Mouse (Mus musculus) cerebral cortex, adult 2 months (tissue): ENCODE measurements around the gene Prlh.

ENCODE experiments used
- WGBS: fragments of 180-500 bp; shearing (Covaris S2); methylation state at CpG from one replicate; pipeline ENCODE4 v1.1.7; 2018; 5-methylcytosine and 5-hydroxymethylcytosine counted together

Gene Prlh

GRCm38 (mm10) chr1:90952808-90953207 is at the start of gene Prlh:
Gene Prlh, plus strand, starts transcription at chr1:90953108.
- WGBS = 92% methylated on average over 8 of the region's 8 CpGs

- WGBS = 65% methylated on average over 3 of the region's 3 CpGs
Measured at GRCm38 (mm10) chr1:90903211-90903945, 49.5 kb upstream of the Prlh start.

GRCm38 (mm10) chr1:90903971-90904458 is 48.9 kb upstream of the Prlh start:
- WGBS = 27% methylated on average over 8 of the region's 8 CpGs

GRCm38 (mm10) chr1:90904729-90905404 is 48.0 kb upstream of the Prlh start:
- WGBS = 88% methylated on average over 7 of the region's 7 CpGs

GRCm38 (mm10) chr1:90906357-90906756 is 46.6 kb upstream of the Prlh start:
- WGBS = 25% methylated on average over 2 of the region's 2 CpGs

GRCm38 (mm10) chr1:90909631-90910152 is 43.2 kb upstream of the Prlh start:
- 25% methylated on average over 17 of the region's 17 CpGs for WGBS

GRCm38 (mm10) chr1:90913231-90913630 is 39.7 kb upstream of the Prlh start:
- 84% methylated on average over 6 of the region's 6 CpGs for WGBS

- WGBS = 20% methylated on average over 18 of the region's 18 CpGs
Measured at GRCm38 (mm10) chr1:90914948-90915569, 37.8 kb upstream of the Prlh start, which contains the start of gene Mlph. Gene Mlph, plus strand, starts transcription at chr1:90915085.

- WGBS = 81% methylated on average over 6 of the region's 6 CpGs
Measured at GRCm38 (mm10) chr1:90917509-90917908, 35.4 kb upstream of the Prlh start.

- 94% methylated on average over 9 of the region's 9 CpGs for WGBS
Measured at GRCm38 (mm10) chr1:90921687-90922086, 31.2 kb upstream of the Prlh start.

GRCm38 (mm10) chr1:90926030-90926429 is 26.9 kb upstream of the Prlh start:
- WGBS = 20% methylated on average over 4 of the region's 4 CpGs

GRCm38 (mm10) chr1:90927308-90927707 is 25.6 kb upstream of the Prlh start:
- WGBS = 53% methylated on average over 15 of the region's 15 CpGs

- WGBS = 7% methylated on average over 23 of the region's 23 CpGs
Measured at GRCm38 (mm10) chr1:90927929-90928574, 24.9 kb upstream of the Prlh start.

GRCm38 (mm10) chr1:90928575-90928934 is 24.4 kb upstream of the Prlh start:
- 4% methylated on average over 6 of the region's 6 CpGs for WGBS

- 68% methylated on average over 5 of the region's 5 CpGs for WGBS
Measured at GRCm38 (mm10) chr1:90933001-90933400, 19.9 kb upstream of the Prlh start.

- WGBS = 90% methylated on average over 9 of the region's 9 CpGs
Measured at GRCm38 (mm10) chr1:90936990-90937389, 15.9 kb upstream of the Prlh start.

GRCm38 (mm10) chr1:90939980-90940379 is 12.9 kb upstream of the Prlh start:
- 96% methylated on average over 4 of the region's 4 CpGs for WGBS

- 70% methylated on average over 10 of the region's 10 CpGs for WGBS
Measured at GRCm38 (mm10) chr1:90945171-90945570, 7.7 kb upstream of the Prlh start.

- 82% methylated on average over 2 of the region's 2 CpGs for WGBS
Measured at GRCm38 (mm10) chr1:90947252-90947651, 5.7 kb upstream of the Prlh start.

- 70% methylated on average over 9 of the region's 9 CpGs for WGBS
Measured at GRCm38 (mm10) chr1:90949309-90949708, 3.6 kb upstream of the Prlh start.

GRCm38 (mm10) chr1:90951670-90952069 is 1.2 kb upstream of the Prlh start:
- WGBS = 85% methylated on average over 7 of the region's 7 CpGs

- 49% methylated on average over 11 of the region's 11 CpGs for WGBS
Measured at GRCm38 (mm10) chr1:90953688-90954087, 780 bp downstream of the Prlh start.
